Mouse (Mus musculus) retina, adult 2 months (tissue): ENCODE data around the gene Aoah.

Source experiments
- DNase-seq: peaks from one replicate; pipeline ENCODE4 v3.0.0-alpha.2; 2012; ENCODE audit warnings: low read depth, low spot score

The Aoah gene

GRCm38 (mm10) chr13:20905195-20905594, 111.3 kb downstream of the Aoah start:
- DNase-seq = no peak

- DNase-seq = no peak
These were observed 123.0 kb downstream of the Aoah start for GRCm38 (mm10) chr13:20916698-20917511.

- no peak for DNase-seq
These were observed 126.5 kb downstream of the Aoah start for GRCm38 (mm10) chr13:20920401-20920800.

GRCm38 (mm10) chr13:20936016-20936415, 142.1 kb downstream of the Aoah start:
- DNase-seq = no peak

GRCm38 (mm10) chr13:20937452-20937851, 143.5 kb downstream of the Aoah start:
- DNase-seq = no peak

- no peak for DNase-seq
These were observed 145.2 kb downstream of the Aoah start for GRCm38 (mm10) chr13:20939099-20939498.

GRCm38 (mm10) chr13:20940389-20940788, 146.5 kb downstream of the Aoah start:
- no peak for DNase-seq

GRCm38 (mm10) chr13:20941707-20942106, 147.8 kb downstream of the Aoah start:
- no peak for DNase-seq

- DNase-seq = no peak
These were observed 169.2 kb downstream of the Aoah start for GRCm38 (mm10) chr13:20963086-20963485.

- DNase-seq = no peak
These were observed 187.6 kb downstream of the Aoah start for GRCm38 (mm10) chr13:20981234-20982230.

GRCm38 (mm10) chr13:20985510-20985909, 191.6 kb downstream of the Aoah start:
- DNase-seq = no peak

- DNase-seq = no peak
These were observed 192.0 kb downstream of the Aoah start for GRCm38 (mm10) chr13:20985961-20986360.

- no peak for DNase-seq
These were observed 211.3 kb downstream of the Aoah start for GRCm38 (mm10) chr13:21005238-21005637.

- no peak for DNase-seq
These were observed 211.9 kb downstream of the Aoah start for GRCm38 (mm10) chr13:21005642-21006320.

GRCm38 (mm10) chr13:21006321-21006653, 212.4 kb downstream of the Aoah start:
- DNase-seq = no peak

- DNase-seq = no peak
These were observed 219.7 kb downstream of the Aoah start for GRCm38 (mm10) chr13:21013659-21014058.

GRCm38 (mm10) chr13:21024831-21025230, 230.9 kb downstream of the Aoah start:
- no peak for DNase-seq

GRCm38 (mm10) chr13:21033176-21033575, 239.3 kb downstream of the Aoah start:
- DNase-seq = no peak

- DNase-seq = no peak
These were observed 241.1 kb downstream of the Aoah start for GRCm38 (mm10) chr13:21035011-21035410.

- DNase-seq = no peak
These were observed 242.1 kb downstream of the Aoah start for GRCm38 (mm10) chr13:21035981-21036380.

GRCm38 (mm10) chr13:21040589-21041199, 246.8 kb downstream of the Aoah start:
- DNase-seq = no peak
